Mouse (Mus musculus) limb, embryonic 15.5 days (tissue): ENCODE measurements around the gene Ncor2. TPM values are rescaled to one million over a fixed set of nuclear protein-coding genes. Genes with fewer than 3 reads are reported as not detected.

Experiments used
- ATAC-seq: fragments of 200-750 bp; cut with Nextera tagmentation; 2 replicates; pipeline ENCODE4 v1.8.0; 2017; ENCODE audit warnings: low read depth, moderate TSS enrichment; ENCODE audit not compliant: insufficient number of reproducible peaks, low FRiP score, low TSS enrichment
- H3K27ac ChIP-seq: fragments of 300-500 bp; sonication (generic); 2 replicates; pipeline ENCODE4 v1.5.1; 2015; ENCODE audit warnings: moderate library complexity, mild to moderate bottlenecking, inconsistent platforms
- H3K27me3 ChIP-seq: fragments of 300-500 bp; sonication (generic); 2 replicates; pipeline ENCODE4 v1.6.1; 2015; ENCODE audit warnings: inconsistent platforms
- H3K36me3 ChIP-seq: fragments of 300-500 bp; sonication (generic); 2 replicates; pipeline ENCODE4 v1.6.1; 2015; ENCODE audit warnings: inconsistent platforms
- H3K4me1 ChIP-seq: fragments of 300-500 bp; sonication (generic); 2 replicates; pipeline ENCODE4 v1.6.1; 2015; ENCODE audit warnings: inconsistent platforms
- H3K4me2 ChIP-seq: fragments of 300-500 bp; sonication (generic); 2 replicates; pipeline ENCODE4 v1.6.1; 2015; ENCODE audit warnings: mild to moderate bottlenecking, inconsistent platforms
- H3K4me3 ChIP-seq: fragments of 300-500 bp; sonication (generic); 2 replicates; pipeline ENCODE4 v1.5.1; 2015; ENCODE audit warnings: mild to moderate bottlenecking, inconsistent platforms
- H3K9ac ChIP-seq: fragments of 300-500 bp; sonication (generic); 2 replicates; pipeline ENCODE4 v1.6.1; 2015; ENCODE audit warnings: inconsistent platforms
- H3K9me3 ChIP-seq: fragments of 300-500 bp; sonication (generic); 2 replicates; pipeline ENCODE4 v1.6.1; 2016; ENCODE audit warnings: inconsistent platforms
- WGBS: fragments of 180-500 bp; shearing (Covaris S2); methylation state at CpG from one replicate; pipeline ENCODE4 v1.1.7; 2015; 5-methylcytosine and 5-hydroxymethylcytosine counted together
- polyA plus RNA-seq: library from polyadenylated mRNA; unstranded; fragments of >200 nt; fragmentation: Nextera tagmentation; extraction: Ambion mirVana; gene quantifications from 2 replicates; pipeline ENCODE4 v1.2.1, GENCODE M21; 2015

Ncor2 gene
- polyA plus RNA-seq, 1 experiment from 2014 or later: 32.7 TPM

DNA sequence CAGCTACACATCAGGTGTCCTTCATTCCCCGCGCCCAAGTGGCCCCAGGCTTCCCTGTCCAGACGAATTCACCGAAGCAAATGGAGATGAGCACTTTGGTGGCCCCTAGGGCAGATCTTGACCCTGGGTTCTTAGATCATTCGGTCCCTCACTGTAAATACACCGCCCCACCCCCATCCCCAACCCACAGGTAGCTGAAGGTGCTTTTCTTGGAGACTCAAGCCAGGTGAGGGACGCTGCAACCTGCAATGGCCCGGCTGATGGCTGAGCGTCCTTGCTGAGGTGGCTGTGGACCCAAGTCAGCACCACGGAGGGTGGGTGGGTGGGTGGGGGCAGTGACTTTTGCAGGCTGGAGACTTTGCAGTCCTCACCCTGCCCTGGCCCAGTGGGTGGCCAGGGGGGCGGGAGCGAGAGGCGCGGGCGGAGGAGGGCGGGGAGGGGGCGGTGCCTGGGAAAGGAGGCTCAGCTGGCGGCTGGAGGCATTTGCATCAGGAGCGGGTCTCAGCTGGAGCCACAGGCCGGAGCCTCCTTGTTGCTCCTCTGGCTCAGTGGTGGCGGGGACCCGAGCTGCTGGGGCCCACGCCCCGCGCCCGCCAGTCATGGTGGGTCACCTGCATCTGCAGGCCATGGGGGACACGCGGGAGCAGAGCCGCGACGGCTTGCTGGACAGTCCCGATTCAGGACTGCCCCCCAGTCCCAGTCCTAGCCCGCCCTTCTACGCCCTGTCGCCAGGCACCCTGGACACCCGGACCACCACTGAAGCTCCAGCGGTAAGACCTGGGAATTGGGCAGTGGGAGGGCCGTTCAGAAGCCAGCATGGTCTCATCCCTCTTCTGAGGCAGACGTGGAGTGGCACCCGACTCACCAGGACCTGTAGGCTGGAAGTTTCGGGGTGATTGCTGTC, 175.8 kb downstream of the Ncor2 start, which contains the start of gene Rflna:
Gene Rflna (plus strand): TSS at position 253 of the 904 bp plus-strand sequence.
- ATAC-seq: peak; percentile 70
- Histone ChIP-seq H3K27ac (peak within 1 kb of the TSS; percentile 72), H3K4me2 (peak within 1 kb of the TSS; percentile 77), H3K9ac (peak within 1 kb of the TSS; percentile 57), H3K4me1 (peaks cover 68% of the 10 kb centered on the region), H3K9me3 (no peaks in the 10 kb centered on the region), H3K27me3 (peaks cover 8% of the 10 kb centered on the region), H3K4me3 (peak within 1 kb of the TSS; percentile 61), H3K36me3 (no peaks in the 10 kb centered on the region)
- 3% methylated on average over 41 of the region's 41 CpGs for WGBS

DNA sequence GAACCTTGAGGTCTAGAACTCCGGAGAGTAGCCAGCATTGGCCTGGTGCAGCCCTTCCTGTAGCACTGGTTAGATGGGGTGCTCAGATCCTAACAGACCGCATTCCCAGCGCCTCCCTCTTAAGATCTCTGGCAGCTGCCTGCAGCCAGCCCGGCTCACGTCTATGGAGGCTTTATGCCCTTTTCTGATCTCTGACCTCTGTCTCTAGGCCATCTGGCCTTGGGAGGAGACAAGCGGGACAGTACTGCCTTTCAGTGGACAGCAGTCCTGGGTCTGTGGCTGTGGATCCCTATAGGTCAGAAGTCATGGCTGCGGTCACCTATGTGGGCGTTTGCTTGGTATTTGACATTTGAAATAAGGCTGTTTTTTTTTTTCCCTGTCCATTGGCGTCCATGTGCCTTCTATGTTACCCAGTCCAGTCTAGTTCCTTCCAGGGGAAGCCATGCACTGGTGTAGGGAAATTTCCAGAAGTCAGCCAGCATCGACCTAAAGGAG, 178.2 kb downstream of the Ncor2 start:
- WGBS: 64% methylated on average over 10 of the region's 10 CpGs
- Histone ChIP-seq H3K4me2 (no peak overlapping the region), H3K9ac (no peak overlapping the region), H3K4me3 (no peak overlapping the region), H3K4me1 (peaks cover 52% of the 10 kb centered on the region), H3K27ac (no peak overlapping the region), H3K9me3 (no peaks in the 10 kb centered on the region), H3K36me3 (no peaks in the 10 kb centered on the region), H3K27me3 (peaks cover 8% of the 10 kb centered on the region)
- no peak for ATAC-seq

GRCm38 (mm10) chr5:124997913-124998312, 181.1 kb downstream of the Ncor2 start:
- no peaks in the 10 kb centered on the region for H3K9me3 ChIP-seq
- no peak overlapping the region for H3K4me3 ChIP-seq
- H3K36me3 ChIP-seq: no peaks in the 10 kb centered on the region
- H3K9ac ChIP-seq: no peak overlapping the region
- WGBS: 42% methylated on average over 4 of the region's 4 CpGs
- no peaks in the 10 kb centered on the region for H3K27me3 ChIP-seq
- ATAC-seq: 0 out of 2 replicates have a peak, but pooled peaks have one; percentile 55
- H3K4me1 ChIP-seq: peaks cover 36% of the 10 kb centered on the region
- no peak overlapping the region for H3K4me2 ChIP-seq
- peak overlapping the region; percentile 73 for H3K27ac ChIP-seq

GRCm38 (mm10) chr5:124996816-124997215, 182.2 kb downstream of the Ncor2 start:
- ATAC-seq: no peak
- WGBS: 43% methylated on average over 6 of the region's 6 CpGs
- H3K4me2 ChIP-seq: no peak overlapping the region
- no peaks in the 10 kb centered on the region for H3K27me3 ChIP-seq
- H3K9me3 ChIP-seq: no peaks in the 10 kb centered on the region
- no peak overlapping the region for H3K4me3 ChIP-seq
- no peaks in the 10 kb centered on the region for H3K36me3 ChIP-seq
- peaks cover 32% of the 10 kb centered on the region for H3K4me1 ChIP-seq
- no peak overlapping the region for H3K27ac ChIP-seq
- H3K9ac ChIP-seq: no peak overlapping the region

DNA sequence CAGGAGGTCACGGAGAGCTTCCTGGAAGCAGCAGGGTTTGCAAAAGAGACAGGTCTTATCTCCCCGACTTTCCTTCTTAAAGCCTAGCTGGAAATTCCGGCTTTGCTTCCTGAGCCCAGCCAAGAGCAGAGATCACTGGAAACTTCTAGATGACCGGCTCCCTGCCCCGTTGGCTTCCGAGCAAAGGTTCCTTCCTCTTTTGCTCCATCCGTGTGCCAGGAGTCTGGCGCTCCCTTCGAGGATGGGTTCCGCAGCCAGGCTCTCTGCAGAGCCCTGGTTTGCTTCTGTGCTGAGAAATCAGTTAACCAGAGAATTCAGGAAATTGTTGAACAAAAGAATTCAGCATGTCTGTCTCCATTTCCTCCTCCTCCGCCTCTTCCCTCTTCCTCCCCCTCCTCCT, 186.1 kb downstream of the Ncor2 start:
- peaks cover 25% of the 10 kb centered on the region; the same call in 1 of the 2 replicates for H3K4me1 ChIP-seq
- no peak overlapping the region for H3K4me3 ChIP-seq
- 61% methylated on average over 11 of the region's 11 CpGs for WGBS
- no peaks in the 10 kb centered on the region for H3K27me3 ChIP-seq
- no peaks in the 10 kb centered on the region for H3K9me3 ChIP-seq
- no peaks in the 10 kb centered on the region for H3K36me3 ChIP-seq
- H3K4me2 ChIP-seq: no peak overlapping the region
- H3K9ac ChIP-seq: no peak overlapping the region
- H3K27ac ChIP-seq: peak overlapping the region; percentile 80
- no peak for ATAC-seq

- Histone ChIP-seq H3K9ac (no peak overlapping the region), H3K4me2 (no peak overlapping the region), H3K4me3 (no peak overlapping the region), H3K36me3 (no peaks in the 10 kb centered on the region), H3K27ac (peak overlapping the region; percentile 80), H3K4me1 (peaks cover 24% of the 10 kb centered on the region; the same call in 1 of the 2 replicates), H3K9me3 (no peaks in the 10 kb centered on the region), H3K27me3 (no peaks in the 10 kb centered on the region)
- 0 out of 2 replicates have a peak, but pooled peaks have one; percentile 17 for ATAC-seq
- WGBS: 71% methylated on average over 8 of the region's 8 CpGs
Observed at GRCm38 (mm10) chr5:124992323-124992722, 186.7 kb downstream of the Ncor2 start.

- no peaks in the 10 kb centered on the region for H3K9me3 ChIP-seq
Observed at GRCm38 (mm10) chr5:124989724-124990123, 189.3 kb downstream of the Ncor2 start.

DNA sequence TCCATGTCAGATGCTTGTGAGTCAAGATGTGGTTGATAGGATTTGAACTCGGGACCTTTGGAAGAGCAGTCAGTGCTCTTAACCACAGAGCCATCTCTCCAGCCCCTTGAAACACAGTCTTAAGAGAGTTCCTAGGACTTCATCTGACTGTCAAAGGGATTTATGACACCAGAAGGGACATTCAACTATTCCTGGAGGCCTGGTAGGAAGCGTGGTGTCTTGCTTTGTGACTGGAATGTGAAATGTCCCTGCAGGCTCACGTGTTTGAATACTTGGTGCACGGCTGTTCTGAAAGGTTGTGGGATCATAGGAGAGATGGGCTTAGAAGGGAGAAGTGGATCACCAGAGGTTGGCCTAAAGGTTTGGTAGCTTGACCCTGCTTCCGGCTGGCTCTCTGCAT, 192.4 kb downstream of the Ncor2 start:
- Histone ChIP-seq H3K4me2 (no peak overlapping the region), H3K36me3 (no peaks in the 10 kb centered on the region), H3K27me3 (no peaks in the 10 kb centered on the region), H3K4me1 (0 out of 2 replicates have a peak, but pooled peaks cover 6% of the 10 kb centered on the region), H3K9me3 (no peaks in the 10 kb centered on the region; the same call in 1 of the 2 replicates), H3K9ac (no peak overlapping the region), H3K27ac (no peak overlapping the region), H3K4me3 (no peak overlapping the region)
- no peak for ATAC-seq
- WGBS: 76% methylated on average over 5 of the region's 5 CpGs

More at GRCm38 (mm10) chr5:124989724-124990123, 189.3 kb downstream of the Ncor2 start:
- no peaks in the 10 kb centered on the region for H3K27me3 ChIP-seq
- WGBS: 79% methylated on average over 2 of the region's 2 CpGs
- H3K27ac ChIP-seq: no peak overlapping the region
- H3K4me3 ChIP-seq: no peak overlapping the region
- H3K4me1 ChIP-seq: peaks cover 21% of the 10 kb centered on the region; the same call in 1 of the 2 replicates
- no peak for ATAC-seq
- H3K4me2 ChIP-seq: no peak overlapping the region
- no peak overlapping the region for H3K9ac ChIP-seq
- no peaks in the 10 kb centered on the region for H3K36me3 ChIP-seq

DNA sequence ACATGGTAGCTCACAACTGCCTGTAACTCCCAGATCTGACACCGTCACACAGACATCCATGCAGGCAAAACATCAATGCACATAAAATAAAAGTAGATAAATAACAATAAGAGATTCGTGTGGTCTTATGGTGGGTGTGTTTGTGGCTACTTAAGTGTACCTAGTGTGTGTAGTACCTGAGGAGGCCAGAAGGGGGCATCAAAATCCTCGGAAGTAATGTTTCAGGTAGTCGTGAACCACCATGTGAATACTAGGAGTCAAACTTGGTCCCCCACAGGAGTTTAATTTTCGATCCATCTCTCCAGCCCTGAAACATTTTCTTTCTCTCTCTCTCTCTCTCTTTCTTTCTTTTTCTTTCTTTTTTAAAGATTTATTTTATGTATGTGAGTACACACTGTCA, 192.8 kb downstream of the Ncor2 start:
- H3K27me3 ChIP-seq: no peaks in the 10 kb centered on the region

DNA sequence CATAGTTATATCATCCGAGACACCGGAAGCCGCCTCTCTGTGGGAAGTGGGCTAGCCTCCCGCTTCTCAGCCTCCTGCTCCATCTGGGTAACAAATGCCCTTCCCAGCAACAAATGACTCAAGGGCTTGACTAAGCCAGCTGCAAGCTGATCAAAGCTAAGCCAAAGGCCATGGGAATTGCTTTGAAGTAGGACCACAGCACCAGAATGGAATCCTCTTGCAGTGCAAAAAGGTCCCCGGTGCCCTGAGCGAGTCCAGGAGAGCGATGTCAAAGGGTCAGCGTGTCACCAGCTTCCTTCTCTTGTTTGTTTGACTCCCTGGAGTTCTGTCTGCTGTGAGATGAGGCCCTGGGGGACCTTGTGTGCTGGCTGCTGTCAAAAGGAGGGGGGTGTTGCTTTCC, 209.2 kb downstream of the Ncor2 start:
- 24% methylated on average over 8 of the region's 8 CpGs for WGBS
- Histone ChIP-seq H3K36me3 (no peaks in the 10 kb centered on the region), H3K4me2 (no peak overlapping the region), H3K9ac (no peak overlapping the region), H3K9me3 (no peaks in the 10 kb centered on the region), H3K4me1 (peaks cover 32% of the 10 kb centered on the region), H3K27ac (peak overlapping the region; percentile 12; the same call in 1 of the 2 replicates), H3K4me3 (no peak overlapping the region), H3K27me3 (no peaks in the 10 kb centered on the region)
- ATAC-seq: no peak

More for the DNA sequence above, 192.8 kb downstream of the Ncor2 start:
- no peak overlapping the region for H3K9ac ChIP-seq
- whole genome bisulfite sequencing: 85% methylated on average over 5 of the region's 5 CpGs
- no peak overlapping the region for H3K27ac ChIP-seq
- no peak for ATAC-seq
- H3K4me3 ChIP-seq: no peak overlapping the region
- H3K4me2 ChIP-seq: no peak overlapping the region
- no peaks in the 10 kb centered on the region; the same call in 1 of the 2 replicates for H3K9me3 ChIP-seq
- 0 out of 2 replicates have a peak, but pooled peaks cover 4% of the 10 kb centered on the region for H3K4me1 ChIP-seq
- no peaks in the 10 kb centered on the region for H3K36me3 ChIP-seq
